ENCODE assay signal across 28 mouse cellular contexts in the genomic region with DNA sequence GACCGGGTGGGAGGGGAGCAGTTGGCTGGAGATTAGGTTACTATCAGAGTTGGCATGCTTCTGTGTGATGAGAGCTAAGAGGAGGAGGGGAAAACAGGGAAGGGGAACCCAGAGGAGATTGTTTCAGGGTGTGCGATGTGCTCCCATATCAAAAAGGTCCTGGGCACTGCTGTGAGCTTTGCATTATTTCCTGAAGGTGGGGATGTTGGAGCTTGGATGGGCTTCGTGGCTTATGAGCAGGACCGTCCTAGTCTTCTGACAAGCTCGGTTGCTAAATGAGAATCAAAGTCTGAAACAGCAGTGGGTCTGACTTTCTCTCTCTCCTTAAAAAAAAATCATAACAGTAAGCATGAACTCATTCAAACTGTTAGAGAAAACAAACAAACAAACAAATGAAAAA.
A peak's percentile ranks its signal among the peaks of the same experiment; 100 is the strongest.
DNase-seq lines count a peak whose midpoint lies in the region; ATAC-seq and TF ChIP-seq lines count a peak whose summit lies in the region.
"Had no signal": no experiment of that assay in that cellular context is flagged by ENCODE, and none has a peak within 500 bp of the region (broad histone marks: within the 10 kb centered on the region; RNA-seq: fewer than 3 reads in every experiment).

No protein-coding gene starts in this region.

- no peaks in the 10 kb centered on the region for H3K4me1 ChIP-seq in forebrain, embryonic 14.5 days (ENCODE audit: control insufficient read depth, insufficient read depth, low read length)
- no peaks in the 10 kb centered on the region for H3K4me1 ChIP-seq in forebrain, embryonic 13.5 days
- H3K4me1 ChIP-seq in hindbrain, postnatal 0 days (ENCODE audit: insufficient read depth, low read length), result no peaks in the 10 kb centered on the region
- H3K4me1 ChIP-seq in hindbrain, embryonic 12.5 days, result no peaks in the 10 kb centered on the region
- no peaks in the 10 kb centered on the region for H3K4me1 ChIP-seq in lung, postnatal 0 days (ENCODE audit: insufficient read depth, low read depth, low read length)
- H3K4me1 ChIP-seq: hindbrain, embryonic 15.5 days; liver, embryonic 12.5 days; midbrain, embryonic 10.5 days; stomach, embryonic 15.5 days had no signal

- peaks cover 2% of the 10 kb centered on the region; the same call in 1 of the 2 replicates for H3K27me3 ChIP-seq in forebrain, embryonic 14.5 days (replicated peaks; ENCODE audit: control insufficient read depth, insufficient read depth, low read length)
- H3K27me3 ChIP-seq in forebrain, embryonic 13.5 days, result peaks cover 47% of the 10 kb centered on the region
- no peaks in the 10 kb centered on the region for H3K27me3 ChIP-seq in hindbrain, postnatal 0 days (ENCODE audit: insufficient read depth, low read length)
- peaks cover 30% of the 10 kb centered on the region for H3K27me3 ChIP-seq in hindbrain, embryonic 12.5 days
- H3K27me3 ChIP-seq in lung, postnatal 0 days (replicated peaks; ENCODE audit: insufficient read depth, low read length), result no peaks in the 10 kb centered on the region
- H3K27me3 ChIP-seq: liver, embryonic 12.5 days; stomach, embryonic 15.5 days had no signal

- H3K36me3 ChIP-seq in forebrain, embryonic 14.5 days (ENCODE audit: control insufficient read depth, insufficient read depth, low read length), result no peaks in the 10 kb centered on the region
- no peaks in the 10 kb centered on the region for H3K36me3 ChIP-seq in forebrain, embryonic 13.5 days (ENCODE audit: poor library complexity, severe bottlenecking)
- no peaks in the 10 kb centered on the region for H3K36me3 ChIP-seq in hindbrain, postnatal 0 days (ENCODE audit: insufficient read depth, low read length)
- H3K36me3 ChIP-seq in hindbrain, embryonic 12.5 days, result no peaks in the 10 kb centered on the region
- no peaks in the 10 kb centered on the region for H3K36me3 ChIP-seq in lung, postnatal 0 days (ENCODE audit: insufficient read depth, low read length)
- H3K36me3 ChIP-seq: hindbrain, embryonic 15.5 days; liver, embryonic 12.5 days; midbrain, embryonic 10.5 days; stomach, embryonic 15.5 days had no signal

- H3K27ac ChIP-seq in forebrain, embryonic 14.5 days (ENCODE audit: low read depth, low read length), result no peak overlapping the region
- no peak overlapping the region for H3K27ac ChIP-seq in forebrain, embryonic 13.5 days
- no peak overlapping the region for H3K27ac ChIP-seq in hindbrain, postnatal 0 days
- no peak overlapping the region for H3K27ac ChIP-seq in hindbrain, embryonic 12.5 days
- no peak overlapping the region for H3K27ac ChIP-seq in lung, postnatal 0 days (ENCODE audit: low read length)
- H3K27ac ChIP-seq: hindbrain, embryonic 15.5 days; liver, embryonic 12.5 days; midbrain, embryonic 10.5 days; stomach, embryonic 15.5 days had no signal

- H3K9me3 ChIP-seq in forebrain, embryonic 14.5 days (replicated peaks; ENCODE audit: control insufficient read depth, low read length), result no peaks in the 10 kb centered on the region
- H3K9me3 ChIP-seq in forebrain, embryonic 13.5 days (replicated peaks), result no peaks in the 10 kb centered on the region
- H3K9me3 ChIP-seq in hindbrain, postnatal 0 days (ENCODE audit: low read length), result no peaks in the 10 kb centered on the region
- H3K9me3 ChIP-seq in hindbrain, embryonic 12.5 days (replicated peaks), result no peaks in the 10 kb centered on the region
- no peaks in the 10 kb centered on the region for H3K9me3 ChIP-seq in lung, postnatal 0 days (ENCODE audit: low read length)
- H3K9me3 ChIP-seq: hindbrain, embryonic 15.5 days; liver, embryonic 12.5 days; midbrain, embryonic 10.5 days; stomach, embryonic 15.5 days had no signal

- TF ChIP-seq CTCF in hindbrain, postnatal 0 days (IDR thresholded peaks at IDR 0.05; ENCODE audit: low read depth), result peak; percentile 48; the same call in 1 of the 2 replicates
- peak; percentile 22; the same call in 1 of the 2 replicates for TF ChIP-seq CTCF in lung, postnatal 0 days (IDR thresholded peaks at IDR 0.05)

- 61% methylated on average over 5 of the region's 5 CpGs for WGBS in forebrain, embryonic 14.5 days
- 70% methylated on average over 5 of the region's 5 CpGs for WGBS in forebrain, embryonic 13.5 days
- 60% methylated on average over 5 of the region's 5 CpGs for WGBS in hindbrain, postnatal 0 days
- 64% methylated on average over 5 of the region's 5 CpGs for WGBS in hindbrain, embryonic 12.5 days
- 50% methylated on average over 5 of the region's 5 CpGs for WGBS in lung, postnatal 0 days

- DNase-seq in forebrain, embryonic 14.5 days (ENCODE audit: low spot score), result peak; percentile 16
- DNase-seq in hindbrain, postnatal 0 days (ENCODE audit: low spot score), result peak; percentile 34
- DNase-seq in lung, postnatal 0 days (ENCODE audit: low spot score), result no peak
- DNase-seq in lung, postnatal 25 days (ENCODE audit: low spot score), result no peak
- peak; percentile 4 for DNase-seq in brain, adult 2 months (ENCODE audit: low read depth, low spot score)
- DNase-seq in gastrocnemius, adult 18-20 months (ENCODE audit: low spot score), result no peak
- DNase-seq: adrenal gland, postnatal 25 days; cerebellum, adult 2 months; cerebellum, postnatal 14 days; gastrocnemius, postnatal 10 days; heart, postnatal 14 days; kidney, adult 9 months; kidney, postnatal 25 days; layer of hippocampus, postnatal 36 days; left cerebral cortex, postnatal 4 days; liver, postnatal 0 days; lung, postnatal 14 days; right cerebral cortex, postnatal 25 days; thymus, adult 18-20 months; thymus, postnatal 25 days had no signal

- no peak overlapping the region for H3K4me2 ChIP-seq in forebrain, embryonic 14.5 days (ENCODE audit: low read length)
- no peak overlapping the region for H3K4me2 ChIP-seq in forebrain, embryonic 13.5 days
- H3K4me2 ChIP-seq in hindbrain, postnatal 0 days (ENCODE audit: low read depth, low read length), result no peak overlapping the region
- no peak overlapping the region for H3K4me2 ChIP-seq in hindbrain, embryonic 12.5 days (replicated peaks)
- H3K4me2 ChIP-seq in lung, postnatal 0 days (replicated peaks; ENCODE audit: low read depth, low read length), result no peak overlapping the region
- H3K4me2 ChIP-seq: hindbrain, embryonic 15.5 days; liver, embryonic 12.5 days; stomach, embryonic 15.5 days had no signal

- no peak overlapping the region for H3K9ac ChIP-seq in forebrain, embryonic 14.5 days (ENCODE audit: low read length)
- no peak overlapping the region for H3K9ac ChIP-seq in forebrain, embryonic 13.5 days
- no peak overlapping the region for H3K9ac ChIP-seq in hindbrain, postnatal 0 days (replicated peaks; ENCODE audit: low read length)
- no peak overlapping the region for H3K9ac ChIP-seq in hindbrain, embryonic 12.5 days
- H3K9ac ChIP-seq in lung, postnatal 0 days (replicated peaks; ENCODE audit: low read depth), result no peak overlapping the region
- H3K9ac ChIP-seq: hindbrain, embryonic 15.5 days; liver, embryonic 12.5 days; liver, postnatal 0 days; stomach, embryonic 15.5 days had no signal

- no peak for TF ChIP-seq EP300 in lung, postnatal 0 days (IDR thresholded peaks at IDR 0.05)

- no peak overlapping the region for H3K4me3 ChIP-seq in forebrain, embryonic 14.5 days (ENCODE audit: low read depth, low read length)
- no peak overlapping the region for H3K4me3 ChIP-seq in forebrain, embryonic 13.5 days
- H3K4me3 ChIP-seq in hindbrain, postnatal 0 days (ENCODE audit: low read length), result no peak overlapping the region
- no peak overlapping the region for H3K4me3 ChIP-seq in hindbrain, embryonic 12.5 days
- H3K4me3 ChIP-seq in lung, postnatal 0 days (ENCODE audit: low read depth, low read length), result no peak overlapping the region
- H3K4me3 ChIP-seq: hindbrain, embryonic 15.5 days; liver, embryonic 12.5 days; midbrain, embryonic 10.5 days; stomach, embryonic 15.5 days had no signal

- ATAC-seq in forebrain, embryonic 14.5 days, result no peak
- no peak for ATAC-seq in forebrain, embryonic 13.5 days
- ATAC-seq in hindbrain, postnatal 0 days, result no peak
- ATAC-seq in hindbrain, embryonic 12.5 days (ENCODE audit: low FRiP score), result no peak
- no peak for ATAC-seq in lung, postnatal 0 days
- ATAC-seq: forebrain, embryonic 16.5 days; intestine, embryonic 16.5 days; liver, embryonic 12.5 days; liver, postnatal 0 days had no signal

Comparison
In these comparisons a context has a peak if more than half of its experiments do, and no peak if none do; other contexts are left out.
1. DNase-seq: peak in forebrain, embryonic 14.5 days (single experiment), hindbrain, postnatal 0 days (single experiment) and brain, adult 2 months (single experiment); none in lung, postnatal 0 days (single experiment), lung, postnatal 25 days (single experiment) and gastrocnemius, adult 18-20 months (single experiment).